Mouse (Mus musculus): Measurements from ENCODE around the gene Tmem127. TPM values are rescaled to one million over a fixed set of nuclear protein-coding genes. Genes with fewer than 3 reads are reported as not detected.

Tmem127 gene
- polyA plus RNA-seq, 1 experiment = 86.6 TPM

GRCm38 (mm10) chr2:127306123-127306522 is 58.4 kb downstream of the Tmem127 start:
- Histone ChIP-seq H3K4me1 (ENCODE audit: control insufficient read depth, insufficient read depth, low read length) (no peaks in the 10 kb centered on the region), H3K4me3 (replicated peaks; ENCODE audit: extremely low read depth, low read depth, low read length) (no peak overlapping the region)
- DNase-seq = no peak
- no peak for TF ChIP-seq POLR2A (IDR thresholded peaks at IDR 0.05; ENCODE audit: borderline replicate concordance, extremely low read depth, low read depth, low read length)
- TF ChIP-seq CTCF (IDR thresholded peaks at IDR 0.05; ENCODE audit: insufficient read depth, low read length) = no peak

GRCm38 (mm10) chr2:127307179-127307578 is 59.5 kb downstream of the Tmem127 start:
- H3K4me3 ChIP-seq (replicated peaks; ENCODE audit: extremely low read depth, low read depth, low read length) = no peak overlapping the region

GRCm38 (mm10) chr2:127308660-127309059 is 61.0 kb downstream of the Tmem127 start:
- no peak for TF ChIP-seq CTCF (IDR thresholded peaks at IDR 0.05; ENCODE audit: insufficient read depth, low read length)
- no peak for TF ChIP-seq POLR2A (IDR thresholded peaks at IDR 0.05; ENCODE audit: borderline replicate concordance, extremely low read depth, low read depth, low read length)
- 97% methylated on average over 2 of the region's 2 CpGs for WGBS
- DNase-seq = no peak

More at GRCm38 (mm10) chr2:127307179-127307578, 59.5 kb downstream of the Tmem127 start:
- TF ChIP-seq CTCF (IDR thresholded peaks at IDR 0.05; ENCODE audit: insufficient read depth, low read length) = no peak
- no peak for TF ChIP-seq POLR2A (IDR thresholded peaks at IDR 0.05; ENCODE audit: borderline replicate concordance, extremely low read depth, low read depth, low read length)
- WGBS = 28% methylated on average over 3 of the region's 3 CpGs
- DNase-seq = no peak
- no peaks in the 10 kb centered on the region for H3K4me1 ChIP-seq (ENCODE audit: control insufficient read depth, insufficient read depth, low read length)

GRCm38 (mm10) chr2:127310246-127310645 is 62.5 kb downstream of the Tmem127 start:
- TF ChIP-seq CTCF (IDR thresholded peaks at IDR 0.05; ENCODE audit: insufficient read depth, low read length) = no peak
- TF ChIP-seq POLR2A (IDR thresholded peaks at IDR 0.05; ENCODE audit: borderline replicate concordance, extremely low read depth, low read depth, low read length) = no peak
- 36% methylated on average over 2 of the region's 2 CpGs for WGBS
- Histone ChIP-seq H3K4me3 (replicated peaks; ENCODE audit: extremely low read depth, low read depth, low read length) (no peak overlapping the region), H3K4me1 (ENCODE audit: control insufficient read depth, insufficient read depth, low read length) (no peaks in the 10 kb centered on the region)
- DNase-seq = no peak

More at GRCm38 (mm10) chr2:127308660-127309059, 61.0 kb downstream of the Tmem127 start:
- Histone ChIP-seq H3K4me1 (ENCODE audit: control insufficient read depth, insufficient read depth, low read length) (no peaks in the 10 kb centered on the region), H3K4me3 (replicated peaks; ENCODE audit: extremely low read depth, low read depth, low read length) (no peak overlapping the region)

- no peaks in the 10 kb centered on the region for H3K4me1 ChIP-seq (ENCODE audit: control insufficient read depth, insufficient read depth, low read length)
- WGBS = 85% methylated on average over 7 of the region's 7 CpGs
- no peak for DNase-seq
- TF ChIP-seq CTCF (IDR thresholded peaks at IDR 0.05; ENCODE audit: insufficient read depth, low read length) = no peak
- TF ChIP-seq POLR2A (IDR thresholded peaks at IDR 0.05; ENCODE audit: borderline replicate concordance, extremely low read depth, low read depth, low read length) = no peak
- no peak overlapping the region for H3K4me3 ChIP-seq (replicated peaks; ENCODE audit: extremely low read depth, low read depth, low read length)
Observed at GRCm38 (mm10) chr2:127310685-127311084, 63.0 kb downstream of the Tmem127 start.

Other genes starting within 250 kb of the Tmem127 start
- gene Ap4e1, start 239.2 kb upstream of the Tmem127 start, polyA plus RNA-seq (2012; rRNA removed) = 2.8 and 3.8 TPM in 2 replicates
- gene Blvra, start 177.2 kb upstream of the Tmem127 start, polyA plus RNA-seq (2012; rRNA removed) = 5.6 and 13.3 TPM in 2 replicates
- 1.6 and 2.9 TPM in 2 replicates for gene Ncaph, start 114.0 kb upstream of the Tmem127 start, polyA plus RNA-seq (2012; rRNA removed)
- 12.8 and 14.6 TPM in 2 replicates for gene Itpripl1, start 104.5 kb upstream of the Tmem127 start, polyA plus RNA-seq (2012; rRNA removed)
- 1.2 and 1.6 TPM in 2 replicates for gene 1810024B03Rik, start 39.6 kb upstream of the Tmem127 start, polyA plus RNA-seq (2012; rRNA removed)
- gene Snrnp200, start 39.5 kb upstream of the Tmem127 start, polyA plus RNA-seq (2012; rRNA removed) = 41.4 and 52.0 TPM in 2 replicates
- gene Ciao1, start 92 bp upstream of the Tmem127 start, polyA plus RNA-seq (2012; rRNA removed) = 46.7 and 67.3 TPM in 2 replicates
- 28.9 and 29.3 TPM in 2 replicates for gene Stard7, start 22.3 kb downstream of the Tmem127 start, polyA plus RNA-seq (2012; rRNA removed)
- 5.2 and 6.3 TPM in 2 replicates for gene Dusp2, start 88.3 kb downstream of the Tmem127 start, polyA plus RNA-seq (2012; rRNA removed)
- gene Astl, start 90.7 kb downstream of the Tmem127 start, polyA plus RNA-seq (2012; rRNA removed) = not detected in 2 replicates
- 0.48 and 0.51 TPM in 2 replicates for gene Adra2b, start 115.3 kb downstream of the Tmem127 start, polyA plus RNA-seq (2012; rRNA removed)
- gene Gpat2, start 177.3 kb downstream of the Tmem127 start, polyA plus RNA-seq (2012; rRNA removed) = 0.15 and 0.29 TPM in 2 replicates
- 11.1 and 14.0 TPM in 2 replicates for gene Fahd2a, start 196.7 kb downstream of the Tmem127 start, polyA plus RNA-seq (2012; rRNA removed)